Mouse (Mus musculus) lung, embryonic 15.5 days (tissue): Measurements from ENCODE around the gene Ttc27. TPM values are rescaled to one million over a fixed set of nuclear protein-coding genes. Genes with fewer than 3 reads are reported as not detected.

ENCODE experiments used
- ATAC-seq: fragments of 200-750 bp; cut with Nextera tagmentation; 2 replicates; pipeline ENCODE4 v1.8.0; 2017; ENCODE audit warnings: moderate number of reproducible peaks, borderline replicate concordance; ENCODE audit not compliant: low FRiP score, low TSS enrichment; ENCODE audit errors: extremely low read depth
- H3K27ac ChIP-seq: fragments of 300-500 bp; sonication (generic); 2 replicates; pipeline ENCODE4 v1.5.1; 2015; ENCODE audit warnings: moderate library complexity, mild to moderate bottlenecking, inconsistent platforms
- H3K27me3 ChIP-seq: fragments of 300-500 bp; sonication (generic); 2 replicates; pipeline ENCODE4 v1.6.1; 2015; ENCODE audit warnings: inconsistent platforms
- H3K36me3 ChIP-seq: fragments of 300-500 bp; sonication (generic); 2 replicates; pipeline ENCODE4 v1.6.1; 2015; ENCODE audit warnings: inconsistent platforms
- H3K4me1 ChIP-seq: fragments of 300-500 bp; sonication (generic); 2 replicates; pipeline ENCODE4 v1.6.1; 2015; ENCODE audit warnings: inconsistent platforms
- H3K4me2 ChIP-seq: fragments of 300-500 bp; sonication (generic); 2 replicates; pipeline ENCODE4 v1.6.1; 2015; ENCODE audit warnings: inconsistent platforms, mild to moderate bottlenecking, moderate library complexity
- H3K4me3 ChIP-seq: fragments of 300-500 bp; sonication (generic); 2 replicates; pipeline ENCODE4 v1.5.1; 2015; ENCODE audit warnings: mild to moderate bottlenecking, inconsistent platforms
- H3K9ac ChIP-seq: fragments of 300-500 bp; sonication (generic); 2 replicates; pipeline ENCODE4 v1.6.1; 2015; ENCODE audit warnings: inconsistent platforms
- H3K9me3 ChIP-seq: fragments of 300-500 bp; sonication (generic); 2 replicates; pipeline ENCODE4 v1.6.1; 2016; ENCODE audit warnings: inconsistent platforms
- WGBS: fragments of 180-500 bp; shearing (Covaris S2); methylation state at CpG from one replicate; pipeline ENCODE4 v1.1.7; 2015; 5-methylcytosine and 5-hydroxymethylcytosine counted together
- polyA plus RNA-seq: library from polyadenylated mRNA; unstranded; fragments of >200 nt; fragmentation: Nextera tagmentation; extraction: Ambion mirVana; gene quantifications from 2 replicates; pipeline ENCODE4 v1.2.1, GENCODE M21; 2015

Ttc27 gene
- polyA plus RNA-seq, 1 experiment from 2014 or later = 23.5 TPM

- Histone ChIP-seq H3K4me1 (peaks cover 13% of the 10 kb centered on the region; the same call in 1 of the 2 replicates), H3K9me3 (no peaks in the 10 kb centered on the region), H3K4me2 (no peak overlapping the region), H3K27me3 (no peaks in the 10 kb centered on the region), H3K27ac (no peak overlapping the region), H3K36me3 (no peaks in the 10 kb centered on the region), H3K9ac (no peak overlapping the region), H3K4me3 (no peak overlapping the region)
- no peak for ATAC-seq
- 92% methylated on average over 11 of the region's 11 CpGs for WGBS
Observed at GRCm38 (mm10) chr17:74754369-74755118, 37.0 kb downstream of the Ttc27 start.

- H3K4me1 ChIP-seq = peaks cover 4% of the 10 kb centered on the region; the same call in 1 of the 2 replicates
- no peak overlapping the region for H3K4me2 ChIP-seq
- no peak for ATAC-seq
- H3K36me3 ChIP-seq = 0 out of 2 replicates have a peak, but pooled peaks cover 4% of the 10 kb centered on the region
- no peaks in the 10 kb centered on the region for H3K27me3 ChIP-seq
- H3K4me3 ChIP-seq = no peak overlapping the region
- WGBS = 69% methylated on average over 9 of the region's 9 CpGs
- H3K27ac ChIP-seq = no peak overlapping the region
- no peak overlapping the region for H3K9ac ChIP-seq
- no peaks in the 10 kb centered on the region for H3K9me3 ChIP-seq
Observed at GRCm38 (mm10) chr17:74769390-74769811, 51.9 kb downstream of the Ttc27 start.

GRCm38 (mm10) chr17:74772364-74772763 lies 54.8 kb downstream of the Ttc27 start:
- 88% methylated on average over 4 of the region's 4 CpGs for WGBS
- Histone ChIP-seq H3K27me3 (no peaks in the 10 kb centered on the region), H3K27ac (no peak overlapping the region), H3K4me1 (peaks cover 4% of the 10 kb centered on the region; the same call in 1 of the 2 replicates), H3K4me2 (no peak overlapping the region), H3K36me3 (no peaks in the 10 kb centered on the region), H3K9ac (no peak overlapping the region), H3K9me3 (no peaks in the 10 kb centered on the region), H3K4me3 (no peak overlapping the region)
- no peak for ATAC-seq

- no peaks in the 10 kb centered on the region for H3K27me3 ChIP-seq
- no peak for ATAC-seq
- H3K27ac ChIP-seq = no peak overlapping the region
- no peaks in the 10 kb centered on the region for H3K9me3 ChIP-seq
- WGBS = 73% methylated on average over 5 of the region's 5 CpGs
- H3K4me2 ChIP-seq = no peak overlapping the region
- H3K36me3 ChIP-seq = no peaks in the 10 kb centered on the region
- H3K4me3 ChIP-seq = no peak overlapping the region
- no peak overlapping the region for H3K9ac ChIP-seq
- H3K4me1 ChIP-seq = peaks cover 4% of the 10 kb centered on the region; the same call in 1 of the 2 replicates
Observed at GRCm38 (mm10) chr17:74773556-74773955, 56.0 kb downstream of the Ttc27 start.

- WGBS = 77% methylated on average over 4 of the region's 4 CpGs
- Histone ChIP-seq H3K4me1 (no peaks in the 10 kb centered on the region), H3K27me3 (no peaks in the 10 kb centered on the region), H3K9me3 (no peaks in the 10 kb centered on the region), H3K36me3 (no peaks in the 10 kb centered on the region), H3K9ac (no peak overlapping the region), H3K4me3 (no peak overlapping the region), H3K4me2 (no peak overlapping the region), H3K27ac (no peak overlapping the region)
- no peak for ATAC-seq
Observed at GRCm38 (mm10) chr17:74780133-74780532, 62.6 kb downstream of the Ttc27 start.

GRCm38 (mm10) chr17:74780627-74781026 lies 63.1 kb downstream of the Ttc27 start:
- Histone ChIP-seq H3K9ac (no peak overlapping the region), H3K27ac (no peak overlapping the region), H3K4me1 (no peaks in the 10 kb centered on the region), H3K27me3 (no peaks in the 10 kb centered on the region), H3K9me3 (no peaks in the 10 kb centered on the region), H3K36me3 (no peaks in the 10 kb centered on the region), H3K4me3 (no peak overlapping the region), H3K4me2 (no peak overlapping the region)
- 76% methylated on average over 9 of the region's 9 CpGs for WGBS
- no peak for ATAC-seq

- Histone ChIP-seq H3K4me2 (no peak overlapping the region), H3K4me3 (no peak overlapping the region), H3K4me1 (no peaks in the 10 kb centered on the region), H3K9me3 (no peaks in the 10 kb centered on the region), H3K27ac (no peak overlapping the region), H3K36me3 (no peaks in the 10 kb centered on the region), H3K27me3 (no peaks in the 10 kb centered on the region), H3K9ac (no peak overlapping the region)
- ATAC-seq = no peak
Observed at GRCm38 (mm10) chr17:74781911-74782310, 64.4 kb downstream of the Ttc27 start.

GRCm38 (mm10) chr17:74785586-74785985 lies 68.1 kb downstream of the Ttc27 start:
- no peak overlapping the region for H3K4me3 ChIP-seq
- H3K4me2 ChIP-seq = no peak overlapping the region
- H3K27me3 ChIP-seq = no peaks in the 10 kb centered on the region
- no peak for ATAC-seq
- WGBS = 76% methylated on average over 5 of the region's 5 CpGs
- no peak overlapping the region for H3K27ac ChIP-seq
- no peaks in the 10 kb centered on the region for H3K9me3 ChIP-seq
- H3K36me3 ChIP-seq = no peaks in the 10 kb centered on the region
- no peaks in the 10 kb centered on the region for H3K4me1 ChIP-seq
- no peak overlapping the region for H3K9ac ChIP-seq

GRCm38 (mm10) chr17:74786198-74786734 lies 68.7 kb downstream of the Ttc27 start:
- no peak overlapping the region for H3K27ac ChIP-seq
- no peaks in the 10 kb centered on the region for H3K9me3 ChIP-seq
- WGBS = 87% methylated on average over 10 of the region's 10 CpGs
- H3K4me3 ChIP-seq = no peak overlapping the region
- H3K9ac ChIP-seq = no peak overlapping the region
- H3K27me3 ChIP-seq = no peaks in the 10 kb centered on the region
- H3K4me2 ChIP-seq = no peak overlapping the region
- ATAC-seq = no peak
- H3K4me1 ChIP-seq = no peaks in the 10 kb centered on the region
- H3K36me3 ChIP-seq = no peaks in the 10 kb centered on the region

GRCm38 (mm10) chr17:74796023-74796699 lies 78.6 kb downstream of the Ttc27 start:
- H3K36me3 ChIP-seq = no peaks in the 10 kb centered on the region
- H3K9ac ChIP-seq = no peak overlapping the region
- H3K9me3 ChIP-seq = no peaks in the 10 kb centered on the region
- no peak for ATAC-seq
- H3K4me1 ChIP-seq = no peaks in the 10 kb centered on the region
- WGBS = 72% methylated on average over 14 of the region's 14 CpGs
- no peaks in the 10 kb centered on the region for H3K27me3 ChIP-seq
- H3K4me2 ChIP-seq = no peak overlapping the region
- H3K4me3 ChIP-seq = no peak overlapping the region
- H3K27ac ChIP-seq = no peak overlapping the region

GRCm38 (mm10) chr17:74799865-74800264 lies 82.3 kb downstream of the Ttc27 start:
- Histone ChIP-seq H3K27ac (no peak overlapping the region), H3K9ac (no peak overlapping the region), H3K4me3 (no peak overlapping the region), H3K27me3 (no peaks in the 10 kb centered on the region), H3K9me3 (no peaks in the 10 kb centered on the region), H3K4me2 (no peak overlapping the region), H3K4me1 (no peaks in the 10 kb centered on the region), H3K36me3 (no peaks in the 10 kb centered on the region)
- WGBS = 70% methylated on average over 6 of the region's 6 CpGs
- no peak for ATAC-seq

GRCm38 (mm10) chr17:74802765-74803164 lies 85.2 kb downstream of the Ttc27 start:
- H3K4me2 ChIP-seq = no peak overlapping the region
- H3K4me1 ChIP-seq = no peaks in the 10 kb centered on the region
- 87% methylated on average over 4 of the region's 4 CpGs for WGBS
- H3K36me3 ChIP-seq = no peaks in the 10 kb centered on the region
- no peaks in the 10 kb centered on the region for H3K27me3 ChIP-seq
- no peak overlapping the region for H3K9ac ChIP-seq
- ATAC-seq = no peak
- no peak overlapping the region for H3K4me3 ChIP-seq
- no peak overlapping the region for H3K27ac ChIP-seq
- H3K9me3 ChIP-seq = no peaks in the 10 kb centered on the region
